ENCODE assay signal across 9 mouse cellular contexts in the genomic region with DNA sequence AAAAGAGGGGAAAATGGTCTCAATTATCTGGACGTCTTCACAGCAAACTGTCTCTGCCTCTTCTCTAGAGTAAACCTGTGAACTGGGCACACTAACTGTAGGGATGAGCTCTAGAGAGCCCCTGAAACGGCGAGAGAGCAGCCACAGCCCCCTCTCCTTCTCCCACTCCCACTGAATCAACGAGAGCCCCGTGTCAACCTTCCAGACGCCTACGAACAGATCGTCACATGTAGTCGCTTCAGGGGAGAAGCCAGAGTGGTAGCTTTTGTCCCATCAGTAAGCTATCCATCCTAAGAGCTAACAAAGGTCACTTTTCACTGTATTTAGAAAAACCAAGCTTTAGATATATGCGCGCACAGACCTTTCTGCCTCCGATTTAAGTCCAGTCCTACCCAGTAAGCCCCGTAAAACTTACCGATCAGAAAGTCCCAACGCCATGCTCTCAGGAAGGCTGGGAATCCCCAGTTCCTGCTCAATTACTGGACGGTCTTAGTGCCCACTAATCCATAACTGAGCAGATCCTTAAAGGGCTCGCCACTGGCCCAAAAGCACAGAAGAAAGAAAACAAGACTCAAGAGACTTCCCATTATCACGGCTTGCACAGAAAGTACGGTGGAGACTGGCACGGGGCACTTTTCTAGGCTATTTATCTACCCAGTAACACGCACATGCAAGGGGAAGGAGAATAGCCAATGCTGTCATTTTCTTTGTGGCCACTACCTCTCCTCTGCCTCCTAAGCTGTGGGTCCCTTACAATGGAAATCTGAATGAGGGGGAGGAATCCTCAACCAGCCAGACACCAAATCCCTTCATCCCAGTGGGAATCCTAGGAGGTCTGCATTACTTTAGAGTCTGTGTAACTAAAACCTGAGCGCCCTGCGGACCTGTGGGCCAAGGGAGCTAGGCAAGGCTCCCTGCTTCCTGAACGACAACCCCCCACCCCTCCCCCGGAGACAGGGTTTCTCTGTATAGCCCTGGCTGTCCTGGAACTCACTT. TPM values are rescaled to one million over a fixed set of nuclear protein-coding genes. Genes with fewer than 3 reads are reported as not detected.
DNase-seq lines count a peak whose midpoint lies in the region; ATAC-seq and TF ChIP-seq lines count a peak whose summit lies in the region.
"Had no signal": no experiment of that assay in that cellular context is flagged by ENCODE, and none has a peak within 500 bp of the region (broad histone marks: within the 10 kb centered on the region; RNA-seq: fewer than 3 reads in every experiment).

No protein-coding gene starts in this region.

- peak overlapping the region; percentile 1; the same call in 1 of the 2 replicates for H3K9ac ChIP-seq in heart, adult 2 months (ENCODE audit: low read depth, low read length)
- no peak overlapping the region for H3K9ac ChIP-seq in liver, embryonic 15.5 days

- ATAC-seq in hematopoietic stem cell, adult 5-6 weeks (replicated peaks in 1 of 2; ENCODE audit: insufficient read depth in 1 of 2, low FRiP score in 2 of 2, low TSS enrichment in 1 of 2, low read depth in 1 of 2, poor library complexity in 2 of 2, severe bottlenecking in 2 of 2), result peak; percentile 42 to 49; a peak in 1 of 4 replicates
- ATAC-seq in liver, embryonic 15.5 days (ENCODE audit: insufficient read depth), result no peak

- WGBS in heart, adult 2 months, result 39% methylated on average over 25 of the region's 25 CpGs
- WGBS in liver, embryonic 15.5 days (ENCODE audit: insufficient replicate concordance), result 23% methylated on average over 25 of the region's 25 CpGs

- intact Hi-C loops in heart, adult 2 months (cut with DNase I), result no loop called here
- intact Hi-C loops in heart, postnatal 14 days (cut with DNase I), result loop anchor here (5.0 kb wide), 2 partner anchors 42 to 198 kb away; no protein-coding TSS in a partner anchor

- no peaks in the 10 kb centered on the region for H3K9me3 ChIP-seq in liver, embryonic 15.5 days (replicated peaks)

- TF ChIP-seq CTCF in heart, adult 2 months (IDR thresholded peaks at IDR 0.05), result no peak

- no peak overlapping the region; the same call in 1 of the 2 replicates for H3K4me3 ChIP-seq in heart, adult 2 months
- no peak overlapping the region for H3K4me3 ChIP-seq in liver, embryonic 15.5 days (replicated peaks)

- H3K27ac ChIP-seq in heart, adult 2 months, result peak overlapping the region; percentile 36
- no peak overlapping the region for H3K27ac ChIP-seq in liver, embryonic 15.5 days (replicated peaks)

- TF ChIP-seq EP300 in heart, adult 2 months (IDR thresholded peaks at IDR 0.05; ENCODE audit: insufficient read depth, low read depth, low read length), result no peak

- no peak for DNase-seq in heart, adult 2 months
- no peak for DNase-seq in heart, postnatal 14 days
- DNase-seq in Muller cell, postnatal 12 days (ENCODE audit: inconsistent ontology term), result peak; percentile 9
- DNase-seq in yolk sac, embryonic 10.5 days (ENCODE audit: low spot score), result no peak
- DNase-seq in adrenal gland, adult 8-10 months, result no peak
- no peak for DNase-seq in right cerebral cortex, postnatal 4 days
- DNase-seq: adrenal gland, adult 2 months had no signal

- H3K79me2 ChIP-seq in heart, adult 2 months (replicated peaks; ENCODE audit: control insufficient read depth, insufficient read depth, low read length), result peaks cover 4% of the 10 kb centered on the region

- peaks cover 28% of the 10 kb centered on the region for H3K4me1 ChIP-seq in heart, adult 2 months (ENCODE audit: control insufficient read depth, insufficient read depth, low read length)
- H3K4me1 ChIP-seq in liver, embryonic 15.5 days (replicated peaks), result peaks cover 36% of the 10 kb centered on the region

- no peak for TF ChIP-seq POLR2A in heart, adult 2 months (IDR thresholded peaks at IDR 0.05; ENCODE audit: insufficient read depth, low read depth, low read length)

- H3K4me2 ChIP-seq in liver, embryonic 15.5 days, result peak overlapping the region; percentile 30

- peaks cover 10% of the 10 kb centered on the region; the same call in 1 of the 2 replicates for H3K36me3 ChIP-seq in heart, adult 2 months (ENCODE audit: control insufficient read depth, insufficient read depth, low read length)
- no peaks in the 10 kb centered on the region for H3K36me3 ChIP-seq in liver, embryonic 15.5 days (replicated peaks)

- no peaks in the 10 kb centered on the region for H3K27me3 ChIP-seq in heart, adult 2 months (ENCODE audit: control insufficient read depth, insufficient read depth, low read length)
- H3K27me3 ChIP-seq in liver, embryonic 15.5 days, result peaks cover 21% of the 10 kb centered on the region

RNA-seq across cellular contexts. Expression of a gene that starts 14.7 kb away (rescaled TPM):
- total RNA-seq in heart, adult 2 months (2021), result 10 to 100 TPM; 12.7 to 14.0 TPM
- polyA plus RNA-seq in heart, adult 2 months (2012; rRNA removed), result 18.0 and 18.7 TPM in 2 replicates
- total RNA-seq in heart, postnatal 14 days (2021), result 10 to 100 TPM; 24.3 to 24.6 TPM
- 27.1 and 32.6 TPM in 2 replicates for total RNA-seq in hematopoietic stem cell, adult 5-6 weeks (2017)
- 6.1 and 6.4 TPM in 2 replicates for polyA plus RNA-seq in liver, embryonic 15.5 days (2015; fragmentation: Nextera tagmentation; extraction: Ambion mirVana)
- total RNA-seq in adrenal gland, adult 8-10 months (2022), result 10 to 100 TPM; 24.2 to 37.3 (median 28.3) TPM
